Mouse (Mus musculus): ENCODE data around the gene Kcnh3.

Kcnh3 gene

DNA sequence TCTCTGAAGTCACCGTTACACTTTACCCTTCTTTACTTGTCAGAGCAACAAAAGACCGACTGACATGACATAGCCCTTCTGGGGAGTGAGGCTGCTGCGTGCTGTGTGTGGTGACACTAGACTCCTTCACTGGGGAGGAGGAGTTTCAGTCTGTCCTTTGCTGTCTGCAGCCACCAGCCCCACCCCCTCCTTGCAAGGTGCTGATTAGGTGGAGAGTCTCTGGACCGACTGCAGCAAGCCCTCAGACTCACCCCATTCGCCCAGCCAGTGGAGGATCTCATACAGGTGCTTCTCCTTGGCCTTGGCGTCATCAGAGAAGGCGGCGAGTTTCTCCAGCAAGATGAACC is 60.5 kb downstream of the Kcnh3 start:
- DNase-seq (ENCODE audit: low spot score): no peak

DNA sequence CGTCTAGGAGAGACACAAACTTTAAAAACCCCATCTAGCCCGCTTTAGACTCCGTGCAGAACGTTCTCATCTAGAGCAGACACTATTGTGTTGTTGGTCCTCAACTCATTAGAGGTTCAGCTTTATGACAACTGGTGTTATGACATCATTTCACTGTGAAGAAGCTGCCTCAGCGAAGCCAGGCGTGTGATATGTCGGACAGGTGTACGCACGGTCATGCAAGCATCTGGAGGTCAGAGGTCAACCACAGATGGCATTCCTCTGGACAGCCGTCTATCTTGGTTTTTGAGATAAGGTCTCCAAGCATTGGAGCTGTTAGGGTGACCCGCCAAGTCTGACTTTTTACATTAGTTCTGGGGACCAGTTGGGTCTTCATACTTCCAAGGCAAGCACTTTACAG is 65.9 kb downstream of the Kcnh3 start:
- no peak for DNase-seq (ENCODE audit: low spot score)
